Mouse (Mus musculus): ENCODE measurements at regions not wholly inside any gene's neighbourhood (a gene's known extent, or its start where the extent isn't known, plus 50 kb on each side); places are given as distances from the start of the nearest gene placed in this dataset.

- Histone ChIP-seq H3K4me1 (replicated peaks; ENCODE audit: control insufficient read depth, insufficient read depth, low read length) (no peaks in the 10 kb centered on the region), H3K9me3 (ENCODE audit: control insufficient read depth) (no peaks in the 10 kb centered on the region), H3K27ac (ENCODE audit: low read depth, low read length) (no peak overlapping the region), H3K4me2 (replicated peaks; ENCODE audit: low read depth) (no peak overlapping the region), H3K27me3 (replicated peaks; ENCODE audit: control insufficient read depth, insufficient read depth, low read length) (no peaks in the 10 kb centered on the region), H3K4me3 (ENCODE audit: low read depth, low read length) (no peak overlapping the region), H3K9ac (ENCODE audit: low read depth, low read length) (no peak overlapping the region), H3K36me3 (ENCODE audit: control insufficient read depth, insufficient read depth) (no peaks in the 10 kb centered on the region)
- ATAC-seq, result no peak
- TF ChIP-seq CTCF (IDR thresholded peaks at IDR 0.05; ENCODE audit: low read depth), result 0 out of 2 replicates have a peak, but pooled peaks have one; percentile 21
These were observed 1088.7 kb downstream of the Otol1 start for GRCm38 (mm10) chr3:71096071-71096470.

- H3K36me3 ChIP-seq (ENCODE audit: control insufficient read depth, insufficient read depth), result no peaks in the 10 kb centered on the region
- H3K27me3 ChIP-seq (replicated peaks; ENCODE audit: control insufficient read depth, insufficient read depth, low read length), result no peaks in the 10 kb centered on the region
- TF ChIP-seq CTCF (IDR thresholded peaks at IDR 0.05; ENCODE audit: low read depth), result no peak
- no peaks in the 10 kb centered on the region for H3K9me3 ChIP-seq (ENCODE audit: control insufficient read depth)
- no peaks in the 10 kb centered on the region for H3K4me1 ChIP-seq (replicated peaks; ENCODE audit: control insufficient read depth, insufficient read depth, low read length)
- no peak overlapping the region for H3K9ac ChIP-seq (ENCODE audit: low read depth, low read length)
- no peak overlapping the region for H3K27ac ChIP-seq (ENCODE audit: low read depth, low read length)
- no peak overlapping the region for H3K4me2 ChIP-seq (replicated peaks; ENCODE audit: low read depth)
- ATAC-seq, result no peak
- WGBS, result 90% methylated on average over 6 of the region's 6 CpGs
- H3K4me3 ChIP-seq (ENCODE audit: low read depth, low read length), result no peak overlapping the region
These were observed 1096.1 kb downstream of the Otol1 start for GRCm38 (mm10) chr3:71103550-71103949.

GRCm38 (mm10) chr3:71145262-71145661 is 1137.8 kb downstream of the Otol1 start:
- no peaks in the 10 kb centered on the region for H3K9me3 ChIP-seq (ENCODE audit: control insufficient read depth)
- H3K27ac ChIP-seq (ENCODE audit: low read depth, low read length), result no peak overlapping the region
- H3K9ac ChIP-seq (ENCODE audit: low read depth, low read length), result no peak overlapping the region
- no peak for TF ChIP-seq CTCF (IDR thresholded peaks at IDR 0.05; ENCODE audit: low read depth)
- no peak overlapping the region for H3K4me3 ChIP-seq (ENCODE audit: low read depth, low read length)
- no peaks in the 10 kb centered on the region for H3K27me3 ChIP-seq (replicated peaks; ENCODE audit: control insufficient read depth, insufficient read depth, low read length)
- no peaks in the 10 kb centered on the region for H3K36me3 ChIP-seq (ENCODE audit: control insufficient read depth, insufficient read depth)
- no peak for ATAC-seq
- WGBS, result 84% methylated on average over 1 of the region's 1 CpGs
- H3K4me1 ChIP-seq (replicated peaks; ENCODE audit: control insufficient read depth, insufficient read depth, low read length), result no peaks in the 10 kb centered on the region
- no peak overlapping the region for H3K4me2 ChIP-seq (replicated peaks; ENCODE audit: low read depth)
